Mouse (Mus musculus) urinary bladder, postnatal 14 days (tissue): ENCODE measurements around the gene Izumo1r.

ENCODE experiments used
- DNase-seq: peaks from one replicate; pipeline ENCODE4 v3.0.0; 2021; ENCODE audit warnings: low spot score

Izumo1r gene

DNA sequence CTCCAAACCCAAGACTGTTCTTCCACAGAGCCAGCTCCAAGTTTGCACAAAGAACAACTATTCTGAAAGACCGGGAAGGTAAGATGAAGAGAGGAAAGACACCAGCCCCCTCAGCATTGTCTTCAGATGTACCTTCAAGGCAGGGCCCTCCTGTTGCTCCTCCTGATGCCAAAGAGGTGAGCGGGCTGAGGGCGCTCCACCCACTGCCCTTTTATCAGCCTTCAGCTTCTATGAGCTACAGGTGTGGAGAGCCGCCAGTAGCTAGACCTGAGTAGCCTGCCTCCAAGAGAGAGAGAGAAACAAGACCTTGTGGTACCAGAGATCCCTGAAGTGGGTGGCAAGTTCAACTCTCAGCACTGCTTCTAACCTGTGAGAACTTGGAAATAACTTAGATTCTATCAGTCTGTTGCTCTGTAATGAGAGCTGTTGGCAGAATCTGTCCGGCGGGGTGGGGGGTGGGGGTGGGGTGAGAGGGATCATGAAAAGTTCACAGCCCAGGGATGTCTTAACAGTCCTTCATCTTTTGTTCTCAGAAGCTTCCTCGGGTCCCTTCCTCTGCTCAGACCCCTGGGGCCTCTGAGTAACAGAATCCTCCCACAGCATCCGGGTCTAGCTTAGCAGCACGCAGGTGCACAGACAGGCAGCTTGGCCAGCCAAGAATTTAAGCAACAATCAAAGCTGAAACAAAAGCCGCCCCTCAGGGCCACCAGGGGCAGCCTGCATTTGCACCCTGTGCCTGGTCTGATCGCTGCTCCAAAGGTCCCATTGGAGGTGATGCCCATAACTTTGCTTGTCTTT, at the start of gene Izumo1r:
TSS of gene Izumo1r (minus strand) at position 369 of the 798 bp plus-strand sequence.
- no peak for DNase-seq

- DNase-seq, result no peak
These were observed 47.3 kb upstream of the Izumo1r start for GRCm38 (mm10) chr9:14951072-14951471.

GRCm38 (mm10) chr9:14948843-14949242, 45.1 kb upstream of the Izumo1r start:
- DNase-seq, result no peak

DNA sequence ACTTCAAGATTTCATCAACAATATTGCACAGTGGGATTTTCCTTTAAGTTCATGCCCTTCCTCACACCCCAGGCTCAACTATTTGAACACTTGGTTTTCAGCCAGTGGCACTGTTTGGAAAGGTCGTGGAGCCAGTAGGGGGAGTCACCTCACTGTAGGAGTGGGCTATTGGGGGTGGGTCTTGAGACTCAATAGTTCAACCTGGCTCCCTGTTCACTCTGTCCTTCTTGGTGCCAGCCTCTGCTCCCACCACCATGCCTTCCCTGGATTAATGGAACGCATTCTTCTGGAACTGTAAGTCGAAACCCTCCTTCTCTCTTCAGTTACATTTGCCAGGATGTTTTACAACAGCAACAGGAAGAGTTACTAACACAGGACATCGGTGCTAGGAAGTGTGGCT, 42.9 kb upstream of the Izumo1r start:
- no peak for DNase-seq

DNA sequence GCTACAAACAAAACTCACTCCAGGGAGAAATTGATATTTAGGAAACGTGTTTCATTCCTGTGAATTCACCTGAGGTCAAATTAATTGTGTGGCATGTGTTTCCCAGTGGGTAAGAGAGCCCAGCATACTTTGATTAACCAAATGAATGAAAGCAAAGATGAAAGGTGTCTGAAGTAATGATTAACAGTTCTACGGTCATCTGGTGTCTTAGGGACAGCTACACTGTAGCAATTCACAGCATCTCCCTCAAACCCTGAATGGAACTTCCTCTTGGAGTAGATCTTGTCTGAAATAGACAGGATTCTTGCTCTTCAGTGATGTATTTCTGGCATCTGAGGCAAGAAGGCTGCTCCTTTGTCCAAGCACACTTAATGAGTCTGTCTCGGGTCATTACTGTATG, 42.2 kb upstream of the Izumo1r start:
- no peak for DNase-seq

- no peak for DNase-seq
These were observed 38.5 kb upstream of the Izumo1r start for GRCm38 (mm10) chr9:14942143-14942720.

DNA sequence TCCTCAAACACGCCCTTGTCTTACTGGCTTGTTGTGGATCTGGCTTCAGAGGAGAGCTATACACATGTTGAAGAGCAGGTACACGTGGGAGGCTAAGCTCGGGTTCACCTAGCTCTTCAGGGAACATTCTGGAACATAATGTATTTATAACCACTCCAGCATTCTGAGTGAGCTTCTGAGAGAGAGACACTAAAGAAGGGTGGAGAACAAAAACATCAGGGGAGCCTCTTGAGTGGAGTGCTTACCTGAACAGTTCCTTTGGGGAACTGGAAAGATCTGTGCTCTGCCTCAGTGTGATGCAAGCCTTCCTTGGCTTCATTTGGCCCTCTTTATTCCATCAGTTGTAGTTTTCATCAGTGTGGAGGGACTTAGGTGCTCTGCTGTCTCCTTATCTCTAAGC, 35.9 kb upstream of the Izumo1r start:
- no peak for DNase-seq

- no peak for DNase-seq
These were observed 33.6 kb upstream of the Izumo1r start for GRCm38 (mm10) chr9:14937308-14937707.

DNA sequence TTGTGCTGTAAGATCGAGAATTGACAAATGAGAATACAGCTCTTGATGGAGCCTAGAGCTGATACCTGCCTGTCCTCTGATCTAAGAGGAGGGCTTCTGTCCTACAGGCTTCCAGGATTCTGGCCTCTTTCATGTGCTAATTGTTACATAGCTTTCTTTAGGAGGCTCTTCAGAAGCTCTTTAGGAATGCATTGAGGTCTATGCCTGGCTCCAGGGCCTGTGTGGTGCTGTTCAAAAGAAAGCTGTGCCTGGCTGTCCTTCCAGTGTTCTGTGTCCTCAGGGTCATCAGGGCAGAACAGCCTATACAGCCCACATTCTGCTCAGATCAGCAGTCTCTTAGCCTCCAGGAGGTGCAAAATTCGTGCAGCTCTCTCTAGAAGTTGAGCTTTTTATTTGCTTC, 31.1 kb upstream of the Izumo1r start:
- no peak for DNase-seq

GRCm38 (mm10) chr9:14931943-14932342, 28.2 kb upstream of the Izumo1r start:
- DNase-seq, result no peak

DNA sequence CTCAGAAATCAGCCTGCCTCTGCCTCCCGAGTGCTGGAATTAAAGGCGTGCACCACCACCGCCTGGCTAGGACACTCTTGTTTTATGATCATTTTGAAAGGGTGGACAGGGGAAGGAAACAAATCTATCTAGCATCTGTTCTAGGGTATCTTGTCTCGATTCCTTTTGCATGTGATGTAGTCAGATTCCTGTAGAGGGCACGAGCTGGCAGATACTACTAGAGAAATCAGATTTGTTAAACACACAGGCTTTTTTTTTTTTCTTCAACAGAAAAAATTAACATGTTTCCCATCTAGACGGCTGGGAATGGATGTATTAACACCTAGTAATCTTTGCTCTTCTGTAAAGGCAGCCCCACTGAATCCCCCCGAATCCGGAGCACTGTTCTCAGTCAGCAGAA, 27.5 kb upstream of the Izumo1r start:
- DNase-seq, result no peak

DNA sequence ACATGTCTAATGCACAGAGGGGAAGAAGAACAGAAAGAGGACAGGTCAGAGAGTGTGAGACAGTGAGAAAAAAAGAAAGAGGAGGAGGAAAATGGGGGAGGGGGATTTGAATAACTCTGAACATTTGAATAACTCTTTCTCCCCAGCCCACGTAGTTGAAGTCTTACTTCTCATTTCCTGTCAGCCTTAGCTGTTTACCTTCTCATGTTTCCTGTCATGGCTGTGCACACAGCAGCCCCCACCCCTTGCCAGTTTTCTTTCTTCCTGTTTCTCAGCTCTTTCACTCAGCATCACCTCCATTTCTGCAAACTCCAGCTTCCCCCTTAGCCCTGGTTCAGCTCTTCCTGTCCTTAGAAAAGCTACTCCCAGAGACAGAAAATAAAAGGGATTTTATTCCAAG, 22.8 kb upstream of the Izumo1r start:
- DNase-seq, result no peak

DNA sequence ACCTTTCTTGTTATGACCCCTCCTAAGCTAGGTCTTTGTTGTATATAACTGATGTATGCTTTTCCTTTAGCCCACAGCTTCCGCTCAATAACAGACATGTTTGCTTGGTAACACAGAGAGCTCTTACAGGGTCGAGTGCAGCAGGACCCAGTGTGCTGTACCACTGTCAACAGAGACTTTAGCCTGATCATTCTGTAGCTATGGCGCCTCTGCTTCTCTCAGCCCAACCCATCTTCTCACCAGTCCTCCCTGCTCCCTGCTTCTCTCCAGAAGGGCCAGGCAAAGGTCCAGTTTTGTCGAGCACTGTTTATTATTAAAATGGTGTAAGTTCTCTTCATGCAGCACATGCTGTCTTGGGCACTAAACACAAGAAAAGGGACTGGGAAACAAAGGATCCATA, 19.9 kb upstream of the Izumo1r start:
- no peak for DNase-seq

GRCm38 (mm10) chr9:14921971-14922560, 18.3 kb upstream of the Izumo1r start:
- DNase-seq, result no peak

DNA sequence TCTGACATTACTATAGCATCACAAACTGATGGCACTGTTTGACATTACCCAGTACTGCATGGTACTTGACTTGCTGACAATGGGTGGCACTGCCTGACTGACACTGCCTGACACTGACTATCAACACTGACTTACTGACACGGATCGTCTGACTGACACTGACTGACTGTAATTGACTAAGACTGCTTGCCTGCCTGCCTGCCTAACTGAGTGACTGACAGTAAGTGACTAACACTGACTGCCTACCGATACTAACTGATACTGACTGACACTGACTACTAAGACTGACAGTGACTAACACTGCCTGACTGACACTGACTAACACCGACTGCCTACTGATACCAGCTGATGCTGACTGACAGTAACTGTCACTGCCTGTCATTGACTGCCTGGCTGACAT, 17.5 kb upstream of the Izumo1r start:
- DNase-seq, result no peak

DNA sequence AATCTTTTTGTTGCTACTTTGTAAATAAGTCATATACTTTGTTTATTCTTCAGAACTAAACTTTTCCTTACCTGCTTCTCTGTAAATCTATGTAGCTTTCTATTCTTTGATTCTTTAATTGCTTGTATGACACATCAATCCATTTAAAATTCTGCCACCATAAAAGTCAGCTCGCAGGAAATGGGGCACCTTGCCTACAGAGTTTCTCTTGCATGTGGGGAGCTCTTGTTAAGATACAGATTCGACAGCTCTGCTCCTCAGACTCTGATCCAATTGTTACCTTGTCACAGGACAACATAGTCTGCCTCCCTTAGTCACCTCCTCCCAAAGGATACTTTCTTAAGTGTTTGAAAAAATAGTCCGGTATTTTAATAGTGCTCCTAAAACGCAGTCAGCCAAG, 16.9 kb upstream of the Izumo1r start:
- no peak for DNase-seq

GRCm38 (mm10) chr9:14918825-14919668, 15.3 kb upstream of the Izumo1r start:
- DNase-seq, result no peak

DNA sequence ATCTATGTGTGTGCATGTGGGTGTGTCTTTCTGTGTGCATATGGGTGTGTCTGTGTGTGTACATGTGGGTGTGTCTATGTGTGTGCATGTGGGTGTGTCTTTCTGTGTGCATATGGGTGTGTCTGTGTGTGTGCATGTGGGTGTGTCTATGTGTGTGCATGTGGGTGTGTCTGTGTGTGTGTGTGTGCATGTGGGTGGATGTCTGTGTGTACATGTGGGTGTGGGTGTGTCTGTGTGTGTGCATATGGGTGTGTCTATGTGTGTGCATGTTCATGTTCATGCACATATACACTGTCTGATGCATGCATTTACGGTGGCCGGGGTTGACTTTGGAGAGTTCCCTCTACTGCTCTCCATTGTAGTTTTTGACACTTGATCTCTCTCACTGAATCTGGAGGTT, 13.9 kb upstream of the Izumo1r start:
- DNase-seq, result no peak

GRCm38 (mm10) chr9:14912037-14912436, 8.3 kb upstream of the Izumo1r start:
- no peak for DNase-seq

DNA sequence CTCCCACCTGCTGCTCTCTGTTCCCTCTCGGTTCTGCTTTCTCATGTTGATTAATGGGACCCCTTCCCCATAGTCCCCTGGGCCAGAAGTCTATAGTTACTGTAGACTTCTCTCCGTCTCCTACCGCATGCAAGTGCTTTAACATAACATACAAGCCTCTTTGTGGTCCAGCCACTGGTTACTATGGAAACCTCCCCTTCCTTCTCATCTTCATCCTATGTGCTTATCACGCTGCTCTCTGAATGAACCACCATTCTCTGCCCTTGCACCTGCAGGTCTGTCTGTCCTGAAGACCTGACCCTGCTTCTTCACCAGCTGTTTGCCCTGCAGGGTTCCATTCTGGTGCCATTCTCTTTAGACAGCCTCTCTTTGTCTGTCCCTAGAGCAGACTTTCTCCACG, 6.2 kb upstream of the Izumo1r start:
- no peak for DNase-seq

DNA sequence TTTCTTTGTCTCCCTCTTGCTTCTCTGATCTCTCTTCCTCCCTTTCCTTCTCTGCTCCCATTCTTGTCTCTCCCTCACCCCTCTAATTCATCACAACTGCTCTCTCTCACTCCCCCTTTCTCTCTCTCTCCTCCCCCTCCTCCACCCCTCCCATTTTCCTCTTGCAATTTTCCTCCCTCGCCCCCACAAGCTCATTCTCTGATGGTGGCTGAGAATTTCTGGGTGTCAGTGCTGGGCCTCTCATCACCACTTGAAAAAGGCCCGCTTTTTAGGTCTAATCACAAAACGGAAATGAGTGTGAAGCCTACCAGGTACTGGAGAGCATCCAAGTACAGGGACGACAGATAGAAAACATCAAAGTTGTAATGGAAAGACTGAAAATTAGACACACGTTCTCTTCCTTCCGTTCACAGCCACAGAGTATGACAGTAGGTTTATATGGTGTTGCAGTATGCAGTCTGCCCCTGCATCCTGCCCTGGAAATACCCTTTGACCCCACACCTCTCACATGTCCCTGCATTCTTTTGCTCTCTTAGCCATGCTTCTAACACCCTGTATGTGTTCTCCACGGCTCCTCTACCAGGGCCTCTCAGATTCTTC, 4.2 kb upstream of the Izumo1r start:
- no peak for DNase-seq

DNA sequence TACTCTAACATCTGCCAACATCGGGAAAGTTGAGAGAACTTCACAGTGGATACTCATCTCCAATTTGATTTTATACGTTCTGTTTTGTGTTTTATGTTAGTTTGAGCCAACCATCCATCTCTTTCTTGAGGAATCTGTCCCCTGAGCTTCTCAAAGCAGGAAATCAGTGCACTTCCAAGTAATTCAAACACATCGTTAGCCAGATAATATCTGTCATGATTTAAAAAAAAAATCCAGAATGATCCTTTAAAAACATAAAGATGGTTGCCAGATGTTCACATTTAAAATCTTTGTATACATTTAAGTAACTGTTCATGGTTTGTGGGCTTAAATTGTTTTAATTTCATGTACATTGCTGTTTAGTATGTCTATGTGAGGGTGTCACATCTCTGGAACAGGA, 2.2 kb upstream of the Izumo1r start:
- DNase-seq, result no peak
